Mouse (Mus musculus) midbrain, embryonic 15.5 days (tissue): Measurements from ENCODE around the gene Usp15. TPM values are rescaled to one million over a fixed set of nuclear protein-coding genes. Genes with fewer than 3 reads are reported as not detected.

ENCODE experiments used
- ATAC-seq: fragments of 200-750 bp; cut with Nextera tagmentation; replicated peaks from 2 replicates; pipeline ENCODE4 v1.8.0; 2017; ENCODE audit warnings: moderate TSS enrichment
- H3K27ac ChIP-seq: fragments of 300-500 bp; sonication (generic); 2 replicates; pipeline ENCODE4 v1.5.1; 2015; ENCODE audit warnings: mild to moderate bottlenecking, inconsistent platforms
- H3K27me3 ChIP-seq: fragments of 300-500 bp; sonication (generic); replicated peaks from 2 replicates; pipeline ENCODE4 v1.6.1; 2015; ENCODE audit warnings: inconsistent platforms
- H3K36me3 ChIP-seq: fragments of 300-500 bp; sonication (generic); replicated peaks from 2 replicates; pipeline ENCODE4 v1.6.1; 2015; ENCODE audit warnings: inconsistent platforms
- H3K4me1 ChIP-seq: fragments of 300-500 bp; sonication (generic); 2 replicates; pipeline ENCODE4 v1.6.1; 2015; ENCODE audit warnings: inconsistent platforms
- H3K4me2 ChIP-seq: fragments of 300-500 bp; sonication (generic); 2 replicates; pipeline ENCODE4 v1.6.1; 2015; ENCODE audit warnings: inconsistent platforms, mild to moderate bottlenecking, moderate library complexity
- H3K4me3 ChIP-seq: fragments of 300-500 bp; sonication (generic); 2 replicates; pipeline ENCODE4 v1.5.1; 2015; ENCODE audit warnings: mild to moderate bottlenecking, inconsistent platforms
- H3K9ac ChIP-seq: fragments of 300-500 bp; sonication (generic); 2 replicates; pipeline ENCODE4 v1.6.1; 2015; ENCODE audit warnings: mild to moderate bottlenecking, inconsistent platforms
- H3K9me3 ChIP-seq: fragments of 300-500 bp; sonication (generic); 2 replicates; pipeline ENCODE4 v1.6.1; 2016; ENCODE audit warnings: inconsistent platforms
- WGBS: fragments of 180-500 bp; shearing (Covaris S2); methylation state at CpG from one replicate; pipeline ENCODE4 v1.1.7; 2015; ENCODE audit warnings: mixed read lengths; 5-methylcytosine and 5-hydroxymethylcytosine counted together
- polyA plus RNA-seq: library from polyadenylated mRNA; unstranded; fragments of >200 nt; fragmentation: Nextera tagmentation; extraction: Ambion mirVana; gene quantifications from 2 replicates; pipeline ENCODE4 v1.2.1, GENCODE M21; 2015

Gene Usp15
- polyA plus RNA-seq, 1 experiment from 2014 or later, result 71.1 TPM

- no peak overlapping the region for H3K27ac ChIP-seq
- H3K27me3 ChIP-seq, result no peaks in the 10 kb centered on the region
- no peaks in the 10 kb centered on the region for H3K9me3 ChIP-seq
- no peaks in the 10 kb centered on the region for H3K36me3 ChIP-seq
- H3K4me2 ChIP-seq, result no peak overlapping the region
- H3K9ac ChIP-seq, result no peak overlapping the region
- no peak for ATAC-seq
- no peak overlapping the region for H3K4me3 ChIP-seq
- H3K4me1 ChIP-seq, result peaks cover 18% of the 10 kb centered on the region
- 93% methylated on average over 3 of the region's 3 CpGs for WGBS
Measured at GRCm38 (mm10) chr10:123199119-123199518, 2.3 kb upstream of the Usp15 start.

- Histone ChIP-seq H3K4me1 (peaks cover 21% of the 10 kb centered on the region), H3K27ac (no peak overlapping the region), H3K4me2 (no peak overlapping the region), H3K36me3 (no peaks in the 10 kb centered on the region), H3K27me3 (no peaks in the 10 kb centered on the region), H3K4me3 (no peak overlapping the region), H3K9ac (no peak overlapping the region), H3K9me3 (no peaks in the 10 kb centered on the region)
- WGBS, result 81% methylated on average over 5 of the region's 5 CpGs
- no peak for ATAC-seq
Measured at GRCm38 (mm10) chr10:123198183-123198582, 1.4 kb upstream of the Usp15 start.

GRCm38 (mm10) chr10:123195961-123196834 is 597 bp downstream of the Usp15 start:
- H3K27me3 ChIP-seq, result no peaks in the 10 kb centered on the region
- under 1% methylated on average over 58 of the region's 66 CpGs for WGBS
- peak overlapping the region; percentile 88 for H3K9ac ChIP-seq
- H3K36me3 ChIP-seq, result no peaks in the 10 kb centered on the region
- ATAC-seq, result peak; percentile 79
- peaks cover 24% of the 10 kb centered on the region for H3K4me1 ChIP-seq
- H3K9me3 ChIP-seq, result no peaks in the 10 kb centered on the region
- H3K27ac ChIP-seq, result peak overlapping the region; percentile 98
- H3K4me3 ChIP-seq, result peak overlapping the region; percentile 88
- peak overlapping the region; percentile 69 for H3K4me2 ChIP-seq

- no peak overlapping the region for H3K27ac ChIP-seq
- no peaks in the 10 kb centered on the region for H3K27me3 ChIP-seq
- no peak for ATAC-seq
- H3K4me3 ChIP-seq, result peak overlapping the region; percentile 88
- H3K9me3 ChIP-seq, result no peaks in the 10 kb centered on the region
- H3K36me3 ChIP-seq, result no peaks in the 10 kb centered on the region
- WGBS, result 16% methylated on average over 7 of the region's 7 CpGs
- peak overlapping the region; percentile 69 for H3K4me2 ChIP-seq
- H3K4me1 ChIP-seq, result peaks cover 24% of the 10 kb centered on the region
- peak overlapping the region; percentile 88; the same call in 1 of the 2 replicates for H3K9ac ChIP-seq
Measured at GRCm38 (mm10) chr10:123195501-123195900, 1.3 kb downstream of the Usp15 start.

- ATAC-seq, result no peak
- H3K4me2 ChIP-seq, result no peak overlapping the region
- no peak overlapping the region for H3K4me3 ChIP-seq
- no peak overlapping the region for H3K9ac ChIP-seq
- H3K36me3 ChIP-seq, result no peaks in the 10 kb centered on the region
- no peaks in the 10 kb centered on the region for H3K27me3 ChIP-seq
- H3K9me3 ChIP-seq, result no peaks in the 10 kb centered on the region
- peaks cover 21% of the 10 kb centered on the region for H3K4me1 ChIP-seq
- WGBS, result 85% methylated on average over 6 of the region's 6 CpGs
- H3K27ac ChIP-seq, result no peak overlapping the region
Measured at GRCm38 (mm10) chr10:123191038-123191437, 5.8 kb downstream of the Usp15 start.

- 76% methylated on average over 6 of the region's 6 CpGs for WGBS
Measured at GRCm38 (mm10) chr10:123187337-123187736, 9.5 kb downstream of the Usp15 start.

GRCm38 (mm10) chr10:123185907-123186306 is 10.9 kb downstream of the Usp15 start:
- Histone ChIP-seq H3K4me1 (peaks cover 3% of the 10 kb centered on the region; the same call in 1 of the 2 replicates), H3K4me2 (no peak overlapping the region), H3K36me3 (no peaks in the 10 kb centered on the region), H3K4me3 (no peak overlapping the region), H3K27ac (no peak overlapping the region), H3K9me3 (no peaks in the 10 kb centered on the region), H3K9ac (no peak overlapping the region), H3K27me3 (no peaks in the 10 kb centered on the region)
- no peak for ATAC-seq
- 88% methylated on average over 6 of the region's 6 CpGs for WGBS

More at GRCm38 (mm10) chr10:123187337-123187736, 9.5 kb downstream of the Usp15 start:
- Histone ChIP-seq H3K27me3 (no peaks in the 10 kb centered on the region), H3K9ac (no peak overlapping the region), H3K36me3 (no peaks in the 10 kb centered on the region), H3K4me1 (peaks cover 3% of the 10 kb centered on the region; the same call in 1 of the 2 replicates), H3K4me3 (no peak overlapping the region), H3K27ac (no peak overlapping the region), H3K4me2 (no peak overlapping the region), H3K9me3 (no peaks in the 10 kb centered on the region)
- no peak for ATAC-seq

GRCm38 (mm10) chr10:123183743-123184142 is 13.1 kb downstream of the Usp15 start:
- H3K36me3 ChIP-seq, result peaks cover 14% of the 10 kb centered on the region; the same call in 1 of the 2 replicates
- 73% methylated on average over 2 of the region's 2 CpGs for WGBS
- H3K9ac ChIP-seq, result no peak overlapping the region
- H3K27me3 ChIP-seq, result no peaks in the 10 kb centered on the region
- no peak overlapping the region for H3K4me2 ChIP-seq
- ATAC-seq, result no peak
- H3K27ac ChIP-seq, result no peak overlapping the region
- no peaks in the 10 kb centered on the region for H3K9me3 ChIP-seq
- H3K4me1 ChIP-seq, result peaks cover 3% of the 10 kb centered on the region; the same call in 1 of the 2 replicates
- no peak overlapping the region for H3K4me3 ChIP-seq

- Histone ChIP-seq H3K4me3 (no peak overlapping the region), H3K9me3 (no peaks in the 10 kb centered on the region), H3K36me3 (peaks cover 18% of the 10 kb centered on the region; the same call in 1 of the 2 replicates), H3K4me2 (no peak overlapping the region), H3K9ac (no peak overlapping the region), H3K27me3 (no peaks in the 10 kb centered on the region), H3K27ac (no peak overlapping the region), H3K4me1 (peaks cover 3% of the 10 kb centered on the region; the same call in 1 of the 2 replicates)
- 47% methylated on average over 7 of the region's 7 CpGs for WGBS
- no peak for ATAC-seq
Measured at GRCm38 (mm10) chr10:123183243-123183642, 13.6 kb downstream of the Usp15 start.

- no peak overlapping the region for H3K4me3 ChIP-seq
- no peak for ATAC-seq
- H3K4me2 ChIP-seq, result no peak overlapping the region
- H3K4me1 ChIP-seq, result peaks cover 3% of the 10 kb centered on the region; the same call in 1 of the 2 replicates
- H3K27ac ChIP-seq, result no peak overlapping the region
- peaks cover 21% of the 10 kb centered on the region; the same call in 1 of the 2 replicates for H3K36me3 ChIP-seq
- no peaks in the 10 kb centered on the region for H3K27me3 ChIP-seq
- no peak overlapping the region for H3K9ac ChIP-seq
- 80% methylated on average over 3 of the region's 3 CpGs for WGBS
- no peaks in the 10 kb centered on the region for H3K9me3 ChIP-seq
Measured at GRCm38 (mm10) chr10:123182391-123182790, 14.4 kb downstream of the Usp15 start.

GRCm38 (mm10) chr10:123175771-123176170 is 21.0 kb downstream of the Usp15 start:
- no peak overlapping the region for H3K4me2 ChIP-seq
- peaks cover 27% of the 10 kb centered on the region; the same call in 1 of the 2 replicates for H3K36me3 ChIP-seq
- no peaks in the 10 kb centered on the region for H3K4me1 ChIP-seq
- no peaks in the 10 kb centered on the region for H3K9me3 ChIP-seq
- no peaks in the 10 kb centered on the region for H3K27me3 ChIP-seq
- H3K4me3 ChIP-seq, result no peak overlapping the region
- no peak overlapping the region for H3K9ac ChIP-seq
- H3K27ac ChIP-seq, result no peak overlapping the region
- ATAC-seq, result no peak
- 74% methylated on average over 4 of the region's 4 CpGs for WGBS

- H3K4me2 ChIP-seq, result no peak overlapping the region
- no peak overlapping the region for H3K4me3 ChIP-seq
- no peaks in the 10 kb centered on the region for H3K9me3 ChIP-seq
- no peak overlapping the region for H3K27ac ChIP-seq
- H3K27me3 ChIP-seq, result no peaks in the 10 kb centered on the region
- peaks cover 28% of the 10 kb centered on the region for H3K36me3 ChIP-seq
- ATAC-seq, result no peak
- no peak overlapping the region for H3K9ac ChIP-seq
- 86% methylated on average over 6 of the region's 6 CpGs for WGBS
- H3K4me1 ChIP-seq, result no peaks in the 10 kb centered on the region
Measured at GRCm38 (mm10) chr10:123170898-123171297, 25.9 kb downstream of the Usp15 start.
